Mouse (Mus musculus) ES-Bruce4 (cell line): ENCODE data around the gene Tnk1. TPM values are rescaled to one million over a fixed set of nuclear protein-coding genes. Genes with fewer than 3 reads are reported as not detected.

ENCODE experiments used
- H3K27ac ChIP-seq: 2 replicates; pipeline ENCODE4 v1.5.1; 2012; ENCODE audit warnings: low read length, inconsistent platforms; ENCODE audit not compliant: insufficient read depth
- H3K27me3 ChIP-seq: 2 replicates; pipeline ENCODE4 v1.6.1; 2012; ENCODE audit warnings: mild to moderate bottlenecking, low read length, inconsistent platforms; ENCODE audit not compliant: control insufficient read depth, poor library complexity, insufficient read depth, severe bottlenecking
- H3K36me3 ChIP-seq: 2 replicates; pipeline ENCODE4 v1.6.1; 2012; ENCODE audit warnings: inconsistent platforms, mild to moderate bottlenecking, low read length, moderate library complexity; ENCODE audit not compliant: control insufficient read depth, poor library complexity, insufficient read depth, severe bottlenecking
- H3K4me1 ChIP-seq: one replicate; pipeline ENCODE4 v1.8.1; 2011; ENCODE audit warnings: low read length; ENCODE audit not compliant: control insufficient read depth, insufficient read depth
- H3K4me3 ChIP-seq: 2 replicates; pipeline ENCODE4 v1.5.1; 2011; ENCODE audit warnings: low read depth, mild to moderate bottlenecking, low read length
- H3K9ac ChIP-seq: 2 replicates; pipeline ENCODE4 v1.6.1; 2012; ENCODE audit warnings: low read depth, mild to moderate bottlenecking, inconsistent platforms; ENCODE audit not compliant: poor library complexity, severe bottlenecking
- H3K9me3 ChIP-seq: replicated peaks from 2 replicates; pipeline ENCODE4 v1.6.1; 2012; ENCODE audit warnings: mild to moderate bottlenecking, low read length, inconsistent platforms; ENCODE audit not compliant: control insufficient read depth, poor library complexity, insufficient read depth, severe bottlenecking
- CTCF ChIP-seq: IDR thresholded peaks from one replicate; pipeline ENCODE4 v1.8.1; 2011; ENCODE audit warnings: low read depth, low read length
- EP300 ChIP-seq: IDR thresholded peaks from 2 replicates; pipeline ENCODE4 v1.6.1; 2011; ENCODE audit warnings: low read depth, low read length; ENCODE audit not compliant: insufficient read depth
- POLR2A ChIP-seq: IDR thresholded peaks from one replicate; pipeline ENCODE4 v1.8.1; 2011; ENCODE audit warnings: low read length; ENCODE audit not compliant: insufficient read depth
- polyA plus RNA-seq: library from polyadenylated mRNA; stranded (reverse); fragments of >200 nt; gene quantifications from 2 replicates; pipeline ENCODE4 v1.2.4, GENCODE M21; 2011; ENCODE audit warnings: low read depth; ENCODE audit not compliant: missing spikeins, insufficient read depth, insufficient read length

The Tnk1 gene
- polyA plus RNA-seq, 1 experiment = 15.6 TPM

- TF ChIP-seq CTCF = no peak
- no peak for TF ChIP-seq POLR2A
- TF ChIP-seq EP300 = no peak
- Histone ChIP-seq H3K27ac (peak overlapping the region; percentile 49), H3K27me3 (no peaks in the 10 kb centered on the region), H3K36me3 (no peaks in the 10 kb centered on the region), H3K4me3 (peak overlapping the region; percentile 96), H3K4me1 (no peaks in the 10 kb centered on the region), H3K9ac (peak overlapping the region; percentile 76), H3K9me3 (no peaks in the 10 kb centered on the region)
Observed at GRCm38 (mm10) chr11:69838714-69839104, 19.8 kb downstream of the Tnk1 start.

GRCm38 (mm10) chr11:69837952-69838713 is 20.4 kb downstream of the Tnk1 start, which contains the start of gene Tmem256:
Tmem256 (plus strand) TSS chr11:69838514.
- TF ChIP-seq CTCF (no peak), POLR2A (peak; percentile 59)
- H3K27ac ChIP-seq = peak within 1 kb of the TSS; percentile 49

GRCm38 (mm10) chr11:69837604-69837951 is 21.0 kb downstream of the Tnk1 start, which contains the start of gene Nlgn2:
Nlgn2 (minus strand) TSS chr11:69837784.
- TF ChIP-seq POLR2A (no peak), CTCF (no peak), EP300 (no peak)
- no peaks in the 10 kb centered on the region for H3K9me3 ChIP-seq
- H3K4me3 ChIP-seq = peak within 1 kb of the TSS; percentile 96
- H3K27ac ChIP-seq = peak within 1 kb of the TSS; percentile 49
- peak within 1 kb of the TSS; percentile 94 for H3K9ac ChIP-seq
- H3K27me3 ChIP-seq = no peaks in the 10 kb centered on the region
- no peaks in the 10 kb centered on the region for H3K36me3 ChIP-seq
- H3K4me1 ChIP-seq = no peaks in the 10 kb centered on the region

More at GRCm38 (mm10) chr11:69837952-69838713, 20.4 kb downstream of the Tnk1 start, which contains the start of gene Tmem256:
- no peaks in the 10 kb centered on the region for H3K36me3 ChIP-seq
- H3K27me3 ChIP-seq = no peaks in the 10 kb centered on the region
- H3K4me3 ChIP-seq = peak within 1 kb of the TSS; percentile 96
- H3K4me1 ChIP-seq = no peaks in the 10 kb centered on the region
- H3K9me3 ChIP-seq = no peaks in the 10 kb centered on the region
- H3K9ac ChIP-seq = peak within 1 kb of the TSS; percentile 94

GRCm38 (mm10) chr11:69836703-69837576 is 21.6 kb downstream of the Tnk1 start:
- TF ChIP-seq POLR2A = no peak
- no peak for TF ChIP-seq EP300
- no peak for TF ChIP-seq CTCF

GRCm38 (mm10) chr11:69835966-69836335 is 22.6 kb downstream of the Tnk1 start:
- Histone ChIP-seq H3K27me3 (no peaks in the 10 kb centered on the region), H3K36me3 (no peaks in the 10 kb centered on the region), H3K27ac (no peak overlapping the region), H3K4me1 (no peaks in the 10 kb centered on the region), H3K9ac (no peak overlapping the region), H3K9me3 (no peaks in the 10 kb centered on the region), H3K4me3 (no peak overlapping the region)
- no peak for TF ChIP-seq POLR2A
- TF ChIP-seq EP300 = no peak
- TF ChIP-seq CTCF = no peak

More at GRCm38 (mm10) chr11:69836703-69837576, 21.6 kb downstream of the Tnk1 start:
- Histone ChIP-seq H3K27ac (no peak overlapping the region), H3K4me3 (peak overlapping the region; percentile 79), H3K9me3 (no peaks in the 10 kb centered on the region), H3K27me3 (no peaks in the 10 kb centered on the region), H3K4me1 (no peaks in the 10 kb centered on the region), H3K9ac (peak overlapping the region; percentile 94), H3K36me3 (no peaks in the 10 kb centered on the region)
